Mouse (Mus musculus) forebrain, embryonic 14.5 days (tissue): ENCODE data around the gene Eva1b. TPM values are rescaled to one million over a fixed set of nuclear protein-coding genes. Genes with fewer than 3 reads are reported as not detected.

Experiments used
- ATAC-seq: fragments of 200-750 bp; cut with Nextera tagmentation; 2 replicates; pipeline ENCODE4 v1.8.0; 2017; ENCODE audit warnings: mild to moderate bottlenecking, moderate library complexity
- DNase-seq: peaks from one replicate; pipeline ENCODE4 v3.0.0-alpha.2; 2015; ENCODE audit warnings: low spot score
- H3K27ac ChIP-seq: fragments of 300-500 bp; sonication (generic); 2 replicates; pipeline ENCODE4 v1.5.1; 2014; ENCODE audit warnings: low read depth, mild to moderate bottlenecking, control low read depth, low read length, moderate library complexity
- H3K27me3 ChIP-seq: fragments of 300-500 bp; sonication (generic); replicated peaks from 2 replicates; pipeline ENCODE4 v1.6.1; 2014; ENCODE audit warnings: low read length, control low read depth, mixed read lengths; ENCODE audit not compliant: control insufficient read depth, insufficient read depth
- H3K36me3 ChIP-seq: fragments of 300-500 bp; sonication (generic); 2 replicates; pipeline ENCODE4 v1.6.1; 2014; ENCODE audit warnings: low read length, control low read depth; ENCODE audit not compliant: control insufficient read depth, insufficient read depth
- H3K4me1 ChIP-seq: fragments of 300-500 bp; sonication (generic); 2 replicates; pipeline ENCODE4 v1.6.1; 2014; ENCODE audit warnings: antibody characterized with exemption, low read length, control low read depth; ENCODE audit not compliant: control insufficient read depth, insufficient read depth
- H3K4me2 ChIP-seq: fragments of 300-500 bp; sonication (generic); 2 replicates; pipeline ENCODE4 v1.6.1; 2014; ENCODE audit warnings: mild to moderate bottlenecking, control low read depth, low read length
- H3K4me3 ChIP-seq: fragments of 300-500 bp; sonication (generic); 2 replicates; pipeline ENCODE4 v1.5.1; 2014; ENCODE audit warnings: low read depth, low read length, control low read depth
- H3K9ac ChIP-seq: fragments of 300-500 bp; sonication (generic); 2 replicates; pipeline ENCODE4 v1.6.1; 2014; ENCODE audit warnings: mild to moderate bottlenecking, low read length, control low read depth, moderate library complexity
- H3K9me3 ChIP-seq: fragments of 300-500 bp; sonication (generic); replicated peaks from 2 replicates; pipeline ENCODE4 v1.6.1; 2016; ENCODE audit warnings: low read length, control low read depth, mixed read lengths; ENCODE audit not compliant: control insufficient read depth
- WGBS: fragments of 180-500 bp; shearing (Covaris S2); extraction: QIAGEN DNeasy Blood & Tissue Kit; methylation state at CpG from one replicate; pipeline ENCODE4 v1.1.7; 2014; 5-methylcytosine and 5-hydroxymethylcytosine counted together
- polyA plus RNA-seq: library from polyadenylated mRNA; unstranded; fragments of >200 nt; fragmentation: Nextera tagmentation; extraction: Ambion mirVana; gene quantifications from 2 replicates; pipeline ENCODE4 v1.2.1, GENCODE M21; 2014

The Eva1b gene
- polyA plus RNA-seq, 1 experiment from 2014 or later, result 13.4 TPM

DNA sequence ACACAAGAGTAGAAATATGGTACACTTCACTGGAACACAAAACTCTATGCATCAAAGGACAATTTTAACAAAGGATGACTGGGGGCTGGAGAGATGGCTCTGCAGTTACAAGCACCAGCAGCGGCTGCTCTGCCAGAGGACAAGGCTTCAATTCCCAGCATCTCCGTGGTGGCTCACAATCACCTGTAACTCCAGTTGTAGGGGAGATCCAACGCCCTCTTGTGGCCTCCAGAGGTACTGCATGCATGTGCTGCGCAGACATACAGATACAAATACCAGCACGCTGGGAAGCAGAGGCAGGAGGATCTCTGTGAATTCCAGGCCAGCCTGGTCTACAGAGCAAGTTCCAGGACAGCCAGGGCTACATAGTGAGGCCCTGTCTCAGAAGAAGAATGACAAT, 9.1 kb downstream of the Eva1b start:
- Histone ChIP-seq H3K4me1 (no peaks in the 10 kb centered on the region), H3K9ac (no peak overlapping the region), H3K4me2 (no peak overlapping the region), H3K27me3 (no peaks in the 10 kb centered on the region), H3K36me3 (no peaks in the 10 kb centered on the region), H3K27ac (no peak overlapping the region), H3K9me3 (no peaks in the 10 kb centered on the region), H3K4me3 (no peak overlapping the region)
- WGBS, result 53% methylated on average over 5 of the region's 5 CpGs
- DNase-seq (no peak), ATAC-seq (no peak)

DNA sequence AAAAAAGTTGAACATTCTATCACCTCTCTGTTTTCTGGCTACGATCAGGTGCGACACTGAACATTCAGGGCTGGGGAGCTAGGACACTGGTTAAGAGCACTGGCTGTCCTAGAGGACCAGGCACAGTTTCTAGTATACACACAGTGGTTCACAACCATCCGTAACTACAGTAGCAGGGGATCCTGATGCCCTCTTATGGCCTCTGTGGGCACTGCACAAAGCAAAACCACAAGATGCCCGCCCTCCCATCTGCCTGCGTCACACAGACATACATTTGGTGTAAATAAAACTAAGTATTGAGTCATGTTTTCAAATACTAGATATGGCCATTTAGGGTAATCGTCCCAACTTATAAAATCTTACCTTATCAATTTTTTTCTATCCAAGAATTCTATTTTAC, 10.0 kb downstream of the Eva1b start:
- Histone ChIP-seq H3K9me3 (no peaks in the 10 kb centered on the region), H3K27me3 (no peaks in the 10 kb centered on the region), H3K4me3 (no peak overlapping the region), H3K4me1 (no peaks in the 10 kb centered on the region), H3K27ac (no peak overlapping the region), H3K4me2 (no peak overlapping the region), H3K36me3 (no peaks in the 10 kb centered on the region), H3K9ac (no peak overlapping the region)
- ATAC-seq (no peak), DNase-seq (no peak)
- WGBS, result 85% methylated on average over 6 of the region's 6 CpGs

DNA sequence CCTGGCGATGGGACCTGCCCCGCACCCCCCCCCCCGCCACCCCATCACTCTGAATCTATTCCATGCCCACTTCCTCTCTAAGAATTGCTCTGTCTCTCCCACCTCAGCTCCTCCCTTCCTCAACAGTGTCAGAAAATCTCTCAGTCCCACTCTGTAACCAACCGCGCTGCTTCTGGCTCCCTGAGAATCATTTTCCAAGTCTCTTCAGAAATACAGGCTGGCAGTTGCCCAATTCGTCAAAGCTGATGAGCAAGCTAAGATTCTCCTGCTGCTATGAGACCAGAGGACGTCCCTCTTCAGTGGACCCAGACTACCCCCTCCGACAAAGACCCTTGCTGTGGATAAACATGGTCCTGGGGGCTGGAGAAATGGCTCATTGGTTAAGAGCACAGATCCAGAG, 11.9 kb downstream of the Eva1b start:
- no peak overlapping the region for H3K27ac ChIP-seq
- no peak overlapping the region for H3K4me3 ChIP-seq
- ATAC-seq (no peak), DNase-seq (peak; percentile 19)
- H3K4me1 ChIP-seq, result peaks cover 6% of the 10 kb centered on the region
- H3K4me2 ChIP-seq, result no peak overlapping the region
- 69% methylated on average over 8 of the region's 8 CpGs for WGBS
- no peak overlapping the region for H3K9ac ChIP-seq
- no peaks in the 10 kb centered on the region for H3K9me3 ChIP-seq
- H3K36me3 ChIP-seq, result no peaks in the 10 kb centered on the region
- no peaks in the 10 kb centered on the region for H3K27me3 ChIP-seq

DNA sequence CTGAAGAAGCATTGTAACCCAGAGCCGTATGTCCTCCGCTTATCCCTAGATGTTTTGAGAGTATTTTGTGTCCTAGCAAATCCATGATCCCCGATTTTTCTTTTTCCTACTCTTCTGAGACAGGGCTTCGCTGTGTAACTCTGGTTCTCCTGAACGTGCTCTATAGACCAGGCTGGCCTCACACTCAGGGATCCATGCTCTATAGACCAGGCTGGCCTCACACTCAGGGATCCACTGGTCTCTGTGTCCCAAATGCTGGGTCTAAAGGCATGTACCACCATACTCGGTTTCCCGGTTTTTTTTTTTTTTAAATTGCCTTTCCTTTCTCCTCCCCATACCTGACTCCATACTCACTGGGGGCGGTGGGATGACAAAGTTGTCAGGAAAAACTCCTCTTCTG, 13.4 kb downstream of the Eva1b start:
- peaks cover 7% of the 10 kb centered on the region for H3K36me3 ChIP-seq
- 87% methylated on average over 8 of the region's 8 CpGs for WGBS
- no peak overlapping the region for H3K4me3 ChIP-seq
- H3K27ac ChIP-seq, result no peak overlapping the region
- peaks cover 6% of the 10 kb centered on the region for H3K4me1 ChIP-seq
- no peak for ATAC-seq
- H3K4me2 ChIP-seq, result no peak overlapping the region
- no peaks in the 10 kb centered on the region for H3K9me3 ChIP-seq
- H3K27me3 ChIP-seq, result no peaks in the 10 kb centered on the region
- H3K9ac ChIP-seq, result no peak overlapping the region
- DNase-seq, result no peak

DNA sequence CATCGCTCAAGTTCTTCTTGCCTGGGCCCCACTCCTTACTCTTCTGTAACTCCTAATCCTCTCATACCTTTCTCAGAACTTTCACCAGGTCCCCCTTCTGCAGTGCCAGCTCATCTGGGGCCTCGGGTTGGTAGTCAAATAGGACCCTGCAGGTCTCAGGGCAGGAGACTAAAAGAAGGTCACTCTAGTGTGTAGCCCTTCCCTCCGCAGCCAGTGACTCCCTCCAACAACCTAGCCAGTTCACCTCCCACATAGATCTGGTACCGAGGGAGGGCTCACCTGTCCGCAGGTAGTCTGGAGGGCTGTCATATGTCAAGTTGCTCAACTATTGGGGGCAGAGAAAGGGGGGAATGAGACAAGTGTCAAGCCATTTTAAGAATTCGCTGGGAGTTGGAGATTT, 13.9 kb downstream of the Eva1b start:
- no peaks in the 10 kb centered on the region for H3K9me3 ChIP-seq
- no peak for DNase-seq

DNA sequence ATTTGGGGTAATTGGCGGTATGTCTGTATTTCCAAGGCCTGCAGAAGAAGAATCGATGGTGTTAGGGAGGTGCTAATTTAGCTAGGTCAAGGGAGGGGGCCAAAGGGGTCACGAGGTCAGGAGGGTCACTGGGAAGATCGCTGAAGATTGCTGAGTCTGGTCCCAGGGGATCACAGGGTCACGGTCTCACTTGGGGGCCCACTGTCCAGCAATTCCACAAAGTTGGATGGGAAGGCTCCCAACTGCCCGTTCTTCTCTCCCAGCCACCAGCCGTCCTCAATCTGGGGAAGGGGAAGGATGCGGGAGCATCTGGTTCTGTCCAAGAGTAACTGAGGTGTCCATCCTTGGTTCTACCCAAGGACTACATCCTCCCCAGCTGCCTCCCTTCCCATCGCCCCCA, 14.4 kb downstream of the Eva1b start:
- ATAC-seq, result no peak
- Histone ChIP-seq H3K9me3 (no peaks in the 10 kb centered on the region), H3K4me2 (peak overlapping the region; percentile 98; the same call in 1 of the 2 replicates), H3K36me3 (peaks cover 17% of the 10 kb centered on the region), H3K27me3 (no peaks in the 10 kb centered on the region), H3K4me3 (peak overlapping the region; percentile 47; the same call in 1 of the 2 replicates), H3K9ac (no peak overlapping the region; the same call in 1 of the 2 replicates), H3K27ac (no peak overlapping the region), H3K4me1 (peaks cover 6% of the 10 kb centered on the region)
- WGBS, result 78% methylated on average over 8 of the region's 9 CpGs
- DNase-seq, result no peak

More for the DNA sequence above, 13.9 kb downstream of the Eva1b start:
- Histone ChIP-seq H3K4me2 (no peak overlapping the region), H3K4me1 (peaks cover 6% of the 10 kb centered on the region), H3K27ac (no peak overlapping the region), H3K36me3 (peaks cover 12% of the 10 kb centered on the region), H3K9ac (no peak overlapping the region), H3K4me3 (no peak overlapping the region), H3K27me3 (no peaks in the 10 kb centered on the region)
- 87% methylated on average over 6 of the region's 6 CpGs for WGBS
- ATAC-seq, result no peak

DNA sequence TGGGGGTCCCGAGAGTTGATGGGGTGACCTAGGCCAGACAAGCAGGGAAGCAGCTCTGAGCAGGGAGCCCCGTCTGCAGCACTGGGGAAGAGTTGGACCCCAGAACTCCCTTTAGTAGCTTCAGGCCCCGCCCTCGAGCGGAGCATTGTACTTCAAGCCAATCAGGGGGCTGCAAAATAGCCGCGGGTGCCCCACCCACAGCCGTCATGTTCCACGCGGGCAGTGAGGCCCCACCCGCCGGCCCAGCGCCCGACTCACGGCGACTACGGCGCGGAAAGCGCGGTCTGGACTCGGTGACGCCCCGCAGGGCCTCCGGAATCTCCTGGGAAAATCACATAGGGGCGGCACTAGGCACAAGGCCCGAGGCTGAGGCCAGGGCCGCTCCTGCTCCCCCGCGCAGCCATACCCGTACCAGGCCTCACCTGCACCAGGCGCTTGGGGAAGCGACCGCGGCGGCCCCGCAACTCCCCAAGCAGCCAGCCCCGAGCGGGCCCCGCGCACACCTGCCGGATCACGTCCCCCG, 15.1 kb downstream of the Eva1b start:
- Histone ChIP-seq H3K27ac (no peak overlapping the region), H3K4me3 (peak overlapping the region; percentile 47), H3K9me3 (no peaks in the 10 kb centered on the region), H3K27me3 (no peaks in the 10 kb centered on the region), H3K9ac (peak overlapping the region; percentile 82), H3K4me1 (peaks cover 6% of the 10 kb centered on the region), H3K4me2 (peak overlapping the region; percentile 98), H3K36me3 (peaks cover 22% of the 10 kb centered on the region)
- ATAC-seq, result peak; percentile 95
- under 1% methylated on average over 44 of the region's 44 CpGs for WGBS
- DNase-seq, result peak; percentile 86

DNA sequence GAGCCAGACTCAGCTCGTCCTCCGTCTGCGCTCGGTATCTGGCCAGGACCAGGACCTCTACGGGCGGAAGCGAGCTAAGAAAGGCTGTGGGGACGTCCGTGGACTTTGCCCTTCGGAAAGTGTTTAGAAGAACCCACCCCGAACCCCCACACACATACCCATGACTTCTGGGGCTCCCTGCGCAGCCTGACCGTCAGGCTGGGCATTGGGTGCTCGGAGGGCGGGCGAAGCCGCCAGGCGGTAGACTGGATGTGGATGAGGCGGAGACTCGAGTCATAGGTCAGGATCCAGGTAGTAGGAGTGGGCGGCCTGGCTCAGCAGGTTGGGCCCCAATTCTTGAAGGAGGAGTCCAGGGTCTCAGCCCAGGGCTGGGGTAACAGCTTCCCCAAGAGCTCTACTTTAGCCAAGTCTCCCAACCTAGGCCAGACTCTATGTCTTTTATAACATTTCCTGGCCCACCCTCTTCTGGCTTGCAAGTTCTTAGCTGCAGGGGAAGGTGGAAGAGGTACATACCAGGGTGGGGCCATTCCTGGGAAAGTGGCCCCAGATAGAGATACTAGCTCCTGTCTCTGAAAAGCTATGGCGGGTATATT, 15.6 kb downstream of the Eva1b start, which contains the start of gene Sh3d21:
Gene Sh3d21 (minus strand): TSS at position 425 of the 593 bp plus-strand sequence.
- ATAC-seq (peak; percentile 5; the same call in 1 of the 2 replicates), DNase-seq (no peak)
- WGBS, result 9% methylated on average over 22 of the region's 22 CpGs
- peak within 1 kb of the TSS; percentile 47 for H3K4me3 ChIP-seq
- H3K36me3 ChIP-seq, result peaks cover 26% of the 10 kb centered on the region
- peak within 1 kb of the TSS; percentile 82 for H3K9ac ChIP-seq
- no peaks in the 10 kb centered on the region for H3K9me3 ChIP-seq
- peaks cover 6% of the 10 kb centered on the region for H3K4me1 ChIP-seq
- H3K27me3 ChIP-seq, result no peaks in the 10 kb centered on the region
- peak within 1 kb of the TSS; percentile 98 for H3K4me2 ChIP-seq
- no peak within 1 kb of the TSS for H3K27ac ChIP-seq

DNA sequence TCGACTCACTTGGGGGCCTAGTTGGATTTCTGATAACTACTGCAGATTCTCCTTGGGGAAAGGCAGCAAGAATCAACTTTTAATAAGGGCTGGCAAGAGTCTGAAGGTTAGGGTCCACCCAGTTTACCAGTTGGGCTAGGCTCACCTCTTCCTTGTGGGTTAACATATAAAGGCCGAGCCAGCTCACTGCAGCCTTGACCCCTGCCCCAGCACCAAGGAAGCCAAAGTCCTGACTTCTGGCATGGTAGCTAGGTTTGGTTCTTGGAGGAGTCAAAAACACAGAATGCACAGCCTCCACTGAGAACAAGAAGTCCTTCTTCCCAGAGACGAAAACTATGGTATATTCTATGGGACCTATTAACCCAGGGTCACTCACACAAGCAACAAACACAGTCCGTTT, 16.1 kb downstream of the Eva1b start:
- no peak overlapping the region for H3K4me3 ChIP-seq
- H3K9me3 ChIP-seq, result no peaks in the 10 kb centered on the region
- H3K9ac ChIP-seq, result peak overlapping the region; percentile 82
- H3K4me1 ChIP-seq, result peaks cover 6% of the 10 kb centered on the region
- DNase-seq, result no peak
- no peaks in the 10 kb centered on the region for H3K27me3 ChIP-seq
- no peak for ATAC-seq
- WGBS, result 74% methylated on average over 4 of the region's 4 CpGs
- no peak overlapping the region for H3K27ac ChIP-seq
- H3K4me2 ChIP-seq, result peak overlapping the region; percentile 98
- peaks cover 31% of the 10 kb centered on the region for H3K36me3 ChIP-seq
